Mouse (Mus musculus): ENCODE results near the gene Snx30.
"Not testable (repeated sequence)": the region's sequence is repeated elsewhere in the genome, so short reads cannot be mapped to it uniquely, and the experiment has no call there.

DNA sequence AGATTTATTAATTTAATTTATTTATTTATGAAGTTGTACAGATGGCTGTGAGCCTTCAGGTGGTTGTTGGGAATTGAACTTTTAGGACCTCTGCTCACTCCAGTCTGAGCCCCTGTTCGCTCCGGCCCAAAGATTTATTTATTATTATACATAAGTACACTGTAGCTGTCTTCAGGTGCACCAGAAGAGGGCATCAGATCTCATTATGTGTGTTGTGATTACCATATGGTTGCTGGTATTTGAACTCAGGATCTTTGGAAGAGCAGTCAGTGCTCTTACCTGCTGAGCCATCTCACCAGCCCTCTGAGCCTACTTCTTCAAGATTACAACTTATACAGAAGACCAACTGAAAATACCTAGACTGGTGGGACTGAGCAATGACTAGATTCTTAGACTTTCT lies 12.0 kb upstream of the Snx30 start:
- not testable (repeated sequence) for TF ChIP-seq MAFK (IDR thresholded peaks at IDR 0.05; ENCODE audit: insufficient read depth, low read depth, low read length); CHD2 (IDR thresholded peaks at IDR 0.05; ENCODE audit: low read depth, low read length)
